Mouse (Mus musculus) frontal cortex, adult (tissue): ENCODE results near the gene Pip4k2c.
A peak's percentile ranks its signal among the peaks of the same experiment; 100 is the strongest.

Experiments used
- ATAC-seq: cut with Nextera tagmentation; 2 replicates; pipeline ENCODE4 v1.9.2; 2017; ENCODE audit warnings: mild to moderate bottlenecking, moderate library complexity, mixed read lengths; ENCODE audit not compliant: low TSS enrichment

Gene Pip4k2c

GRCm38 (mm10) chr10:127211414-127211854 is at the start of gene Pip4k2c:
Gene Pip4k2c (minus strand): TSS chr10:127211585.
- peak; percentile 65 for ATAC-seq

- no peak for ATAC-seq
Measured at GRCm38 (mm10) chr10:127258489-127258888, 47.1 kb upstream of the Pip4k2c start.

- no peak for ATAC-seq
Measured at GRCm38 (mm10) chr10:127257790-127258189, 46.4 kb upstream of the Pip4k2c start.

- no peak for ATAC-seq
Measured at GRCm38 (mm10) chr10:127255625-127256345, 44.4 kb upstream of the Pip4k2c start.

GRCm38 (mm10) chr10:127250810-127251209 is 39.4 kb upstream of the Pip4k2c start:
- ATAC-seq, result no peak

GRCm38 (mm10) chr10:127238241-127238824 is 26.9 kb upstream of the Pip4k2c start:
- no peak for ATAC-seq

GRCm38 (mm10) chr10:127236541-127236940 is 25.2 kb upstream of the Pip4k2c start:
- no peak for ATAC-seq

- ATAC-seq, result no peak
Measured at GRCm38 (mm10) chr10:127233141-127233540, 21.8 kb upstream of the Pip4k2c start.

GRCm38 (mm10) chr10:127231741-127232140 is 20.4 kb upstream of the Pip4k2c start:
- ATAC-seq, result no peak

- ATAC-seq, result no peak
Measured at GRCm38 (mm10) chr10:127230693-127231092, 19.3 kb upstream of the Pip4k2c start.

GRCm38 (mm10) chr10:127228897-127229296 is 17.5 kb upstream of the Pip4k2c start:
- 0 out of 2 replicates have a peak, but pooled peaks have one; percentile 21 for ATAC-seq

- 0 out of 2 replicates have a peak, but pooled peaks have one; percentile 8 for ATAC-seq
Measured at GRCm38 (mm10) chr10:127227163-127227562, 15.8 kb upstream of the Pip4k2c start.

- no peak for ATAC-seq
Measured at GRCm38 (mm10) chr10:127226318-127226895, 15.0 kb upstream of the Pip4k2c start.

GRCm38 (mm10) chr10:127225732-127226131 is 14.3 kb upstream of the Pip4k2c start:
- ATAC-seq, result peak; percentile 58

GRCm38 (mm10) chr10:127225213-127225612 is 13.8 kb upstream of the Pip4k2c start:
- ATAC-seq, result no peak

GRCm38 (mm10) chr10:127218339-127218738 is 7.0 kb upstream of the Pip4k2c start:
- no peak for ATAC-seq

- ATAC-seq, result no peak
Measured at GRCm38 (mm10) chr10:127217177-127217576, 5.8 kb upstream of the Pip4k2c start.

- ATAC-seq, result peak; percentile 77
Measured at GRCm38 (mm10) chr10:127216456-127216855, 5.1 kb upstream of the Pip4k2c start.

- no peak for ATAC-seq
Measured at GRCm38 (mm10) chr10:127214422-127214803, 3.0 kb upstream of the Pip4k2c start.

GRCm38 (mm10) chr10:127213704-127214421 is 2.5 kb upstream of the Pip4k2c start:
- ATAC-seq, result no peak

GRCm38 (mm10) chr10:127213272-127213671 is 1.9 kb upstream of the Pip4k2c start:
- no peak for ATAC-seq

- 0 out of 2 replicates have a peak, but pooled peaks have one; percentile 9 for ATAC-seq
Measured at GRCm38 (mm10) chr10:127210961-127211405, 402 bp downstream of the Pip4k2c start.
